Mouse (Mus musculus): ENCODE results near the gene Noct. TPM values are rescaled to one million over a fixed set of nuclear protein-coding genes. Genes with fewer than 3 reads are reported as not detected.
"Not testable (repeated sequence)": the region's sequence is repeated elsewhere in the genome, so short reads cannot be mapped to it uniquely, and the experiment has no call there.

Noct gene
- 15.4 and 16.0 TPM in 2 replicates for polyA plus RNA-seq (2016; fragmentation: Nextera tagmentation; extraction: Ambion mirVana)

- Histone ChIP-seq H3K9ac (replicated peaks) (peak within 1 kb of the TSS; percentile 94), H3K4me1 (peaks cover 20% of the 10 kb centered on the region), H3K9me3 (no peaks in the 10 kb centered on the region), H3K4me3 (peak within 1 kb of the TSS; percentile 91), H3K4me2 (replicated peaks) (peak within 1 kb of the TSS; percentile 78), H3K27me3 (peaks cover 8% of the 10 kb centered on the region; the same call in 1 of the 2 replicates), H3K27ac (replicated peaks) (peak within 1 kb of the TSS; percentile 96), H3K36me3 (no peaks in the 10 kb centered on the region)
- WGBS: under 1% methylated on average over 71 of the region's 100 CpGs
- peak; percentile 93 for ATAC-seq (ENCODE audit: low FRiP score, low read depth)
These were observed at the start of gene Noct for GRCm38 (mm10) chr3:51224363-51225225. Gene Noct, plus strand, starts transcription at chr3:51224447.

GRCm38 (mm10) chr3:51178158-51178557 lies 46.1 kb upstream of the Noct start:
- Histone ChIP-seq H3K36me3 (no peaks in the 10 kb centered on the region), H3K4me1 (peaks cover 6% of the 10 kb centered on the region; the same call in 1 of the 2 replicates), H3K4me2 (replicated peaks) (no peak overlapping the region), H3K4me3 (no peak overlapping the region), H3K9ac (replicated peaks) (no peak overlapping the region), H3K27me3 (no peaks in the 10 kb centered on the region), H3K9me3 (no peaks in the 10 kb centered on the region), H3K27ac (replicated peaks) (no peak overlapping the region)
- ATAC-seq (ENCODE audit: low FRiP score, low read depth): no peak
- WGBS: 39% methylated on average over 10 of the region's 10 CpGs

GRCm38 (mm10) chr3:51179460-51180146 lies 44.6 kb upstream of the Noct start:
- no peak for ATAC-seq (ENCODE audit: low FRiP score, low read depth)

GRCm38 (mm10) chr3:51180341-51180940 lies 43.8 kb upstream of the Noct start:
- no peaks in the 10 kb centered on the region for H3K9me3 ChIP-seq
- no peak overlapping the region for H3K27ac ChIP-seq (replicated peaks)
- 84% methylated on average over 8 of the region's 8 CpGs for WGBS
- H3K4me3 ChIP-seq: no peak overlapping the region
- H3K9ac ChIP-seq (replicated peaks): no peak overlapping the region
- no peaks in the 10 kb centered on the region for H3K27me3 ChIP-seq
- no peaks in the 10 kb centered on the region for H3K36me3 ChIP-seq
- H3K4me2 ChIP-seq (replicated peaks): no peak overlapping the region
- ATAC-seq (ENCODE audit: low FRiP score, low read depth): no peak
- H3K4me1 ChIP-seq: peaks cover 6% of the 10 kb centered on the region; the same call in 1 of the 2 replicates

More at GRCm38 (mm10) chr3:51179460-51180146, 44.6 kb upstream of the Noct start:
- no peak overlapping the region for H3K4me2 ChIP-seq (replicated peaks)
- no peak overlapping the region for H3K4me3 ChIP-seq
- no peaks in the 10 kb centered on the region for H3K9me3 ChIP-seq
- no peak overlapping the region for H3K9ac ChIP-seq (replicated peaks)
- H3K27ac ChIP-seq (replicated peaks): no peak overlapping the region
- H3K27me3 ChIP-seq: no peaks in the 10 kb centered on the region
- 91% methylated on average over 6 of the region's 6 CpGs for WGBS
- no peaks in the 10 kb centered on the region for H3K36me3 ChIP-seq
- H3K4me1 ChIP-seq: peaks cover 6% of the 10 kb centered on the region; the same call in 1 of the 2 replicates

GRCm38 (mm10) chr3:51182455-51182854 lies 41.8 kb upstream of the Noct start:
- ATAC-seq (ENCODE audit: low FRiP score, low read depth): no peak
- H3K4me3 ChIP-seq: no peak overlapping the region
- H3K36me3 ChIP-seq: no peaks in the 10 kb centered on the region
- no peaks in the 10 kb centered on the region for H3K27me3 ChIP-seq
- peaks cover 6% of the 10 kb centered on the region; the same call in 1 of the 2 replicates for H3K4me1 ChIP-seq
- H3K27ac ChIP-seq (replicated peaks): no peak overlapping the region
- H3K4me2 ChIP-seq (replicated peaks): no peak overlapping the region
- no peaks in the 10 kb centered on the region for H3K9me3 ChIP-seq
- H3K9ac ChIP-seq (replicated peaks): no peak overlapping the region
- whole genome bisulfite sequencing: 54% methylated on average over 5 of the region's 5 CpGs

GRCm38 (mm10) chr3:51183508-51183907 lies 40.7 kb upstream of the Noct start:
- H3K4me3 ChIP-seq; H3K9ac ChIP-seq (replicated peaks): not testable (repeated sequence)
- 82% methylated on average over 1 of the region's 1 CpGs for WGBS

GRCm38 (mm10) chr3:51183967-51184366 lies 40.3 kb upstream of the Noct start:
- not testable (repeated sequence) for H3K9ac ChIP-seq (replicated peaks); H3K4me1 ChIP-seq; H3K36me3 ChIP-seq; ATAC-seq (ENCODE audit: low FRiP score, low read depth); H3K9me3 ChIP-seq; H3K27me3 ChIP-seq; H3K4me2 ChIP-seq (replicated peaks); H3K4me3 ChIP-seq; H3K27ac ChIP-seq (replicated peaks)
- 92% methylated on average over 3 of the region's 3 CpGs for WGBS

More at GRCm38 (mm10) chr3:51183508-51183907, 40.7 kb upstream of the Noct start:
- not testable (repeated sequence) for ATAC-seq (ENCODE audit: low FRiP score, low read depth); H3K4me1 ChIP-seq; H3K9me3 ChIP-seq; H3K27ac ChIP-seq (replicated peaks); H3K4me2 ChIP-seq (replicated peaks); H3K27me3 ChIP-seq; H3K36me3 ChIP-seq

GRCm38 (mm10) chr3:51184715-51185114 lies 39.5 kb upstream of the Noct start:
- no peak for ATAC-seq (ENCODE audit: low FRiP score, low read depth)
- WGBS: 83% methylated on average over 10 of the region's 10 CpGs

GRCm38 (mm10) chr3:51185406-51185805 lies 38.8 kb upstream of the Noct start:
- Histone ChIP-seq H3K36me3 (no peaks in the 10 kb centered on the region), H3K9ac (replicated peaks) (no peak overlapping the region), H3K4me1 (peaks cover 6% of the 10 kb centered on the region; the same call in 1 of the 2 replicates), H3K4me3 (no peak overlapping the region), H3K27me3 (no peaks in the 10 kb centered on the region), H3K27ac (replicated peaks) (no peak overlapping the region), H3K9me3 (no peaks in the 10 kb centered on the region), H3K4me2 (replicated peaks) (no peak overlapping the region)
- 94% methylated on average over 7 of the region's 7 CpGs for WGBS
- ATAC-seq (ENCODE audit: low FRiP score, low read depth): no peak

More at GRCm38 (mm10) chr3:51184715-51185114, 39.5 kb upstream of the Noct start:
- no peaks in the 10 kb centered on the region for H3K27me3 ChIP-seq
- no peak overlapping the region for H3K4me2 ChIP-seq (replicated peaks)
- peaks cover 6% of the 10 kb centered on the region; the same call in 1 of the 2 replicates for H3K4me1 ChIP-seq
- H3K27ac ChIP-seq (replicated peaks): no peak overlapping the region
- H3K9me3 ChIP-seq: no peaks in the 10 kb centered on the region
- no peak overlapping the region for H3K9ac ChIP-seq (replicated peaks)
- no peak overlapping the region for H3K4me3 ChIP-seq
- no peaks in the 10 kb centered on the region for H3K36me3 ChIP-seq

GRCm38 (mm10) chr3:51194075-51194474 lies 30.2 kb upstream of the Noct start:
- no peaks in the 10 kb centered on the region for H3K9me3 ChIP-seq
- 81% methylated on average over 6 of the region's 6 CpGs for WGBS
- H3K4me3 ChIP-seq: no peak overlapping the region
- no peak overlapping the region for H3K4me2 ChIP-seq (replicated peaks)
- H3K4me1 ChIP-seq: no peaks in the 10 kb centered on the region
- H3K27me3 ChIP-seq: no peaks in the 10 kb centered on the region
- ATAC-seq (ENCODE audit: low FRiP score, low read depth): no peak
- no peak overlapping the region for H3K9ac ChIP-seq (replicated peaks)
- no peak overlapping the region for H3K27ac ChIP-seq (replicated peaks)
- no peaks in the 10 kb centered on the region for H3K36me3 ChIP-seq

GRCm38 (mm10) chr3:51195321-51195720 lies 28.9 kb upstream of the Noct start:
- Histone ChIP-seq H3K27me3 (no peaks in the 10 kb centered on the region), H3K4me1 (no peaks in the 10 kb centered on the region), H3K4me3 (no peak overlapping the region), H3K9ac (replicated peaks) (no peak overlapping the region), H3K4me2 (replicated peaks) (peak overlapping the region; percentile 21; the same call in 1 of the 2 replicates), H3K9me3 (no peaks in the 10 kb centered on the region), H3K36me3 (no peaks in the 10 kb centered on the region), H3K27ac (replicated peaks) (no peak overlapping the region)
- 57% methylated on average over 8 of the region's 8 CpGs for WGBS
- no peak for ATAC-seq (ENCODE audit: low FRiP score, low read depth)
